Mouse (Mus musculus) spleen, adult 12 weeks (tissue): ENCODE data around the gene Ung.

Experiments
- DNase-seq: peaks from one replicate; pipeline ENCODE4 v3.0.0; 2022; ENCODE audit warnings: low spot score

The Ung gene

DNA sequence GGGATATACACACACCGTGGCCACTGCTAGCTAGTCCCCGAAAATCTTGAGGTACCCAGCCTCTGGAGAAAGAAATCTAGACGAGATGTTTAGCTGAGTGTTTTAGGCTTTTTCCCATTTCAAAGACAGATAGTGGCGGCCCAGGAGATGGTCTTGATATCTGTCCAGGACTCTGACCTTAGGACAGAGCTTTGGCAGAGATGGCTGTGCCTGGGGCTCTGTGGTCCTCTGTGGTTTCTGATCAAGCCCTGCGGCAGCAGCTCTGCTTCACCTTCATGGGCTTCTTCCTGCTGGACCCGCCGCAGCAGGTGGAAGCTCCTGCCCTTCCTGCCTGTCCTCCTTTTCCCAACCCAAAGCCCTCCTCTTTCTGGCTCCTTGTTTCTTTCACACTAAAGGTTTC is 40.2 kb downstream of the Ung start:
- no peak for DNase-seq

DNA sequence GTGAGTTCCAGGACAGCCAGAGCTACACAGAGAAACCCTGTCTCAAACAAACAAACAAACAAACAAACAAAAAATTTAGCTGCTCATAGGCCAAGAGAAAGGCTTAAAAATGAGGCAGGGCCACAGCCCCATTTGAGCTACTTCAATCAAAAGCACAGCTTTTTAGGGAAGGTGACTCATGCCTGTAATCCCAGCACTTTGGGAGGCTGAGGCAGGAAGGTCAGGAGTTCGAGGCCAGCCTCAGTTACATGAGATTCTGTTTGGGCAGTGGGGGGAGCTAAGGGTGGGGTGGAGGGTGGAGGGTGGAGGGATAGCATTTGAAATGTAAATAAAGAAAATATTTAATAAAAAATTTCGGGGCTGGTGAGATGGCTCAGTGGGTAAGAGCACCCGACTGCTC is 42.8 kb downstream of the Ung start:
- no peak for DNase-seq

DNA sequence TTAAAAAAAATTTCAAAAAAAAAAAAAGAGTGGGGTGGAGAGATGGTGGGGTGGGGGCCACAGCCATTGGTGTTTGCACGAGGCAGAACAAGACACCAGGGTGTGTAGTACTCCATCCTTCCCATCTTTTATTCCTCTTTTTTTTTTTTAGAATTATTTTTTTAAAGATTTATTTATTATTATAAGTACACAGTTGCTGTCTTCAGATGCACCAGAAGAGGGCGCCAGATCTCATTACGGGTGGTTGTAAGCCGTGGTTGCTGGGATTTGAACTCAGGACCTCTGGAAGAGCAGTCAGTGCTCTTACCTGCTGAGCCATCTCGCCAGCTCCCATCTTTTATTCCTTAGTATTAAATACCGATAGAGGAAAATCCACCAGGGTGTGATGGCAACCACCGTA is 43.3 kb downstream of the Ung start:
- DNase-seq = no peak

DNA sequence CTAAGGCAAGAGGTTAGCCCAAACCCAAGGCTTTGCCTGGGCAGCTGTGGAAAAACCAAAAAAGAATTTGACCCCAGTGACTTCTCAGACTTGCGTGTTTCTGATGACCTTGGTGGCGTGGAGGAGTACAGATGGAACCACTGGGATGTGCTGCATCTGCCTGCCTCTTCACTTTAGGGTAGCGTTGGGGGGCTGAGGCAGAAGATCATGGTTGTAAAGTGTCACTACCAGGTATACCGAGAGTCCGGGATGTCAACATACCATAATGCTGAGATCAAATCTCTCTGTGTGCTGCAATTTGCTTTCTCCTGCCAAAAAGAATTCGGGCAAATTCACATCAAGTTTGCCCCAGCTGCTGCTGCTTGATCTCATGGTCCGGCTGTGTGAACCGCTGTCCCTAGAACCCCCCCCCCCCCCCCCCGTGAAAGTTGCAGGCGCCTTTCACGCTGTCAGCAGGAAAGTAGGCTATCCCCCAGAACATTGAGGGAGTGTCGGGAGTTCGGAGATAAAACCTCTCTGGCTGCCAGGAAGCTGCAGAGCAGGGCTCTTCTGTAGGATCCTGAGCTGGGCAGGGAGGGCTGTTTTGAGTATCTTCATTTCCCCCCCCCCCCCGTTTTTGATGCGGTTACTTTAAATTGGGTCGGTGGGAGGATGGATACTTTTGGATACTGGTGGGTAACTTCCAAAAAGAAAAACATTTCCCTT is 43.8 kb downstream of the Ung start:
- no peak for DNase-seq

DNA sequence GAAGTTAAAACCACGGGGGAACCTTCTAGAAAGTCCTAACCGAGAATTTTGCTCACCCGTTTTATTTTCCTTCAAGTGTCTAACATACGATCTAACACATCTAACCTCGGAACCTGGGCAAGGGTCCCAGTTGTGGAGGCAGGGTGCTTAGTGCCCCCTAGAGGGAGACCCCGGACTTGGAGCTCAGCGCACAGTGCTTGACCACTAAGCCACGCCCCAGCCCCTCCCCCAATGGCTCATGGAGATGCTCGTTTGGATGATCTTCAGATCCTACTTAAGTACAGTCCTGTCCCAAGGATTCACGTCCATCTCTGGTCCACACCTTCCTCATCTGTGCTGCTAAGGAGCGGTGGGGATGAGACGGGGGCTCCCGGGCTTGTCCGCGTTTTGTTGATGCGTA is 44.5 kb downstream of the Ung start:
- no peak for DNase-seq

DNA sequence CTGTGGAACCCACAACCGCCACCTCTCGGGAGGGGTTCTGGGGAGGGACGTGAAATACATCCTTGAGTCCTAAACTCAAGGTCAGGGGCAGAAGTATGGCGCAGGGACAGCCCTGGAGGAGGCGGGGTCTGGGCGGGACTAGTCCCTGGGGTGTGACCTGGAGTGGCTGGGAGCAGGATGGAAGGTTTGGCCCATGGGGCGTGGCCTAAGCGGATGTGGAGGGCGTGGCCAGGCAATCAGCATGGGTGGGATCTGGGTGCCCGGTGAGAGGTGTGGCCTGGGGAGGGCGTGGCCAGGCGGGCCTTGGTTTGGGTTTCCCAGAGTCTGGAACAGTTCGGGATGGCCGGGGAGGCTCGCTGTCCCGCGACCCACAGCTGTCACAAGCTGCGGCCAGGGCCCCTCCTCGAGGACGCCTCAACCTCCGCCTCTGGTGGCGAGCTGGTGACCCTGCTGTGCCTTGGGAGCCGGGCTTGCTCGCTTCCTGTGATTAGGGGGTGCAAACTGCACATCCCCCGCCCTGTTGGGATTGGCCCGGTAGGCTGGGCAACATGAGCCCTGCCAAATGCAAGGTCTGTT is 45.5 kb downstream of the Ung start:
- DNase-seq = peak; percentile 85

DNA sequence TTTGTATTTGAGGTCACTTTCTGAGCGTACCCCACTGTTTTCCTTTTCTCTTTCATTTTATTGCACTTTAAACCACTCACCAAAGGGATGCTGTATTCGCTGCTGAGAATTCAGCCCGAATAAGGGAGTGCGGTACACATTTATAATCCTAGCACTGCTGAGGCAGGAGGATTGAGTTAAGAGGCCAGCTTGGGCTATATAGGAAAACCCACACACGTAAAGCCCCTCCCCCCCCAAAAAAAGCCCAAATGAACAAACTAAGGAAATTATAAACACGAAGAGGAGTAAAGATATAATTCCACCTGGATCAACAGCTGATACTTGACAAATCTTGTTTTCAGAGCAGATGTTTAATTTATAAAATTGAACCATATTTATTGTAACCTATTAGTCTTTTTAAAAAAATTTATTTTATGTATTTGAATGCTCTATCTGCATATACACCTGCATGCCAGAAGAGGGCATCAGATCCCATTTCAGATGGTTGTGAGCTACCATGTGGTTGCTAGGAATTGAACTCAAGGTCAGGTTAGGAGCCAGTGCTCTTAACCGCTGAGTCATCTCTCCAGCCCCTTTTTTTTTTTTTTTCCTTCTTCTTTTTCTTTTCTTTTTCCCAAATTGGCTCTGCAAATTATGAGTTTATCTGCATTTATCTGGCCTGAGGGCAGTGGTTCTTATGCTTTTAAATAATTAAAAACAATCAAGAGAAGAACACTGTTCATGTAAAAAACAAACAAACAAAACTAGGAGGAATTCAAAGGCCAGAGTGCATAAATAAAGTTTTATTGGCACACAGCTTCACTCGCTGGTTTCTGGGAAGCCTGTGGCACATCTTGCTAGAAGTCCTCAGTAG is 46.6 kb downstream of the Ung start:
- no peak for DNase-seq

DNA sequence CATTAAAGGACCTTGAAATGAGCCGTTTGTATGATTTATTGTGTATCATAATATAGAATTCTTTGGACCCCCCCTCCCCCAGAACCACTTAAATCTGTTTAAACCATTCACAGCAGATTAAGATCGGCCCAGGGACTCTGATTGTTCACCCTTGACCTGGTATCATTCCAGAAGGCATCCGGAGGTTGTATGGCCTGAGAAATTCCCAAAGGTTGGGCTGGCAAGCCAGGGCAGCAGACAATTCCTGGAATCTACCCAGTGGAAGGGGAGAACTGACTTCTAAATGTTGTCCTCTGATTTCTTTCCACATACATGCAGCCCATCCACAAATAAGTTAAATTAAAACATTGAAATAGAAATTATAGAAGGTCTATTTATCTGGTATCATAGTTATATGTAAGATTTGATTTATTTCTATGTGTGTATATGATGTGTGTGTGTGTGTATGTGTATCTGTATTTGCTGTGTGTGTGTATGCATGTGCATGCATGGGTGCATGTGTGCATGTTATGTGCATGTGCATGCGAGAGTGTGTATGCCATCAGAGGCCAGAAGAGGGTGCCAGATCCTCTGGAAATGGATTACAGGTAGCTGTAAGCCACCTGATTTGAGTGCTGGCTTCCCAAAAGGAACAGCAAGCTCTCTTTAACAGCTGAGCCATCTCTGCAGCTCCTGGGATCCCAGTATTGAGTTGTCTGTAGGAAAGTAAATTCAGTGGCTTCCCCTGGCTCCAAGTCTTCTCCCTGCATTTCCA is 48.0 kb downstream of the Ung start:
- DNase-seq = no peak

DNA sequence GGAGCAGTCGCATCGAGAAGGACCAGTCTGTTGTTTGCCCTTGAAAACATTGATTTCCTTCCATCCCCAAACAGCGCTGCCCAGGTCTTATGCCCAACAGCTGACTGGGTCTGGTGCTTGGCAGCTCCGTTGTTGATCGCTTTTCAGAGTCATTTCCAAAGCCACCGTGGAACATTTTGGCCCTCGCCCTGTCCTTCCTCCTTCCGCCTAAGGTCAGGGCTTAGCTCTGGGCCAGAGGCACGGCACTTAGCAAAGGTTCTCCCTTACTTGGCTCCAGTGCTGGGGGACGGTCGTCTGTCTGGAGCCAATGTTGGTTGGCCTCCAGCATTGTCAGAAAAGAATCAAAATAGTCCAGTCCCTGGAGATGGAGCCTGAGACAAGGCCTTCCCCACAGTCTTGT is 49.4 kb downstream of the Ung start:
- no peak for DNase-seq

DNA sequence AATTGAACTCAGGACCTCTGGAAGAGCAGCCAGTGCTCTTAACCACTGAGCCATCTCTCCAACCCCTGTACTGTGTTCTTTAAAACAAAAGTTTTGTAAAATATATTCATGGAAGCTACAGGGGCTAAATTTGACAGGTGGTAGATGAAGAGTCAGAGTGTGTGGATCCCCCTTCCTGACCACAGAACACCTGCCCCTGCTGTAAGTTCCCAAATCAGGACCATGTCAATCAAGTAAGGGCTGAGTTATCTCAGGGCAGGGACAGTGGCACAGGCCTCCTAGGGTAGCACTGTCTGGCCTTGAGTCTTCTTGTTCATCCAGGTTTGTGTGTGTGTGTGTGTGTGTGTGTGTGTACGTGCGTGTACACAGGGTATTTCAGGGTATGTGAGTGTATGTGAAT is 53.3 kb downstream of the Ung start:
- no peak for DNase-seq

DNA sequence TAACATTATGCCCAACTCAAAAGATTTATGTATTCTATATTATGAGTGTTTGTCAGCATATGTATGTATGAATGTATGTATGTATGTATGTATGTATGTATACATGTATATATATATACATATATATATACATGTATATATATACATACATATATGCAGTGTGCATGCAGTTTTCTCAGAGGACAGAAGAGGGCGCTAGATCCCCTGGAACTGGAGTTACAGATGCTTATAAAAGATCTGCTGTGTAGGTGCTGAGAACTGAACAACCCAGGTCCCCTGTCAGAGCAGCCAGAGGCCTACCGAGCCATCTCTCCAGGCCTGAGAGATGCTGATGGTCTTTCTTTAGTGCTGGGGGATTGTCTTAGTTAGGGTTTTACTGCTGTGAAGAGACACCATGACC is 56.9 kb downstream of the Ung start:
- DNase-seq = no peak
